Mouse (Mus musculus) limb, embryonic 13.5 days (tissue): Measurements from ENCODE around the gene Ensa. TPM values are rescaled to one million over a fixed set of nuclear protein-coding genes. Genes with fewer than 3 reads are reported as not detected.

Experiments
- ATAC-seq: fragments of 200-750 bp; cut with Nextera tagmentation; 2 replicates; pipeline ENCODE4 v1.8.0; 2017; ENCODE audit warnings: low read depth, moderate number of reproducible peaks, moderate TSS enrichment; ENCODE audit not compliant: low FRiP score
- H3K27ac ChIP-seq: fragments of 300-500 bp; sonication (generic); 2 replicates; pipeline ENCODE4 v1.5.1; 2015; ENCODE audit warnings: inconsistent platforms, mild to moderate bottlenecking, moderate library complexity
- H3K27me3 ChIP-seq: fragments of 300-500 bp; sonication (generic); 2 replicates; pipeline ENCODE4 v1.6.1; 2015; ENCODE audit warnings: mild to moderate bottlenecking, inconsistent platforms
- H3K36me3 ChIP-seq: fragments of 300-500 bp; sonication (generic); 2 replicates; pipeline ENCODE4 v1.6.1; 2015; ENCODE audit warnings: inconsistent platforms, mild to moderate bottlenecking, moderate library complexity
- H3K4me1 ChIP-seq: fragments of 300-500 bp; sonication (generic); 2 replicates; pipeline ENCODE4 v1.6.1; 2015; ENCODE audit warnings: inconsistent platforms
- H3K4me2 ChIP-seq: fragments of 300-500 bp; sonication (generic); replicated peaks from 2 replicates; pipeline ENCODE4 v1.6.1; 2015; ENCODE audit warnings: inconsistent platforms, mild to moderate bottlenecking, moderate library complexity
- H3K4me3 ChIP-seq: fragments of 300-500 bp; sonication (generic); 2 replicates; pipeline ENCODE4 v1.5.1; 2015; ENCODE audit warnings: moderate library complexity, mild to moderate bottlenecking, inconsistent platforms
- H3K9ac ChIP-seq: fragments of 300-500 bp; sonication (generic); 2 replicates; pipeline ENCODE4 v1.6.1; 2015; ENCODE audit warnings: mild to moderate bottlenecking, inconsistent platforms
- H3K9me3 ChIP-seq: fragments of 300-500 bp; sonication (generic); 2 replicates; pipeline ENCODE4 v1.6.1; 2016; ENCODE audit warnings: inconsistent platforms
- WGBS: fragments of 180-500 bp; shearing (Covaris S2); methylation state at CpG from one replicate; pipeline ENCODE4 v1.1.7; 2015; 5-methylcytosine and 5-hydroxymethylcytosine counted together
- polyA plus RNA-seq: library from polyadenylated mRNA; unstranded; fragments of >200 nt; fragmentation: Nextera tagmentation; extraction: Ambion mirVana; gene quantifications from 2 replicates; pipeline ENCODE4 v1.2.1, GENCODE M21; 2015

The Ensa gene
- polyA plus RNA-seq, 1 experiment from 2014 or later = 86.8 TPM

- H3K27ac ChIP-seq = no peak overlapping the region
- 60% methylated on average over 15 of the region's 15 CpGs for WGBS
Measured at GRCm38 (mm10) chr3:95676745-95677419, 52.1 kb downstream of the Ensa start.

GRCm38 (mm10) chr3:95677420-95678090 is 52.8 kb downstream of the Ensa start:
- H3K9me3 ChIP-seq = no peaks in the 10 kb centered on the region
- H3K36me3 ChIP-seq = peaks cover 21% of the 10 kb centered on the region
- no peak overlapping the region for H3K9ac ChIP-seq
- H3K4me3 ChIP-seq = no peak overlapping the region
- no peaks in the 10 kb centered on the region for H3K27me3 ChIP-seq
- no peak for ATAC-seq
- H3K4me1 ChIP-seq = peaks cover 53% of the 10 kb centered on the region
- no peak overlapping the region for H3K4me2 ChIP-seq
- WGBS = 80% methylated on average over 19 of the region's 19 CpGs
- H3K27ac ChIP-seq = no peak overlapping the region; the same call in 1 of the 2 replicates

More at GRCm38 (mm10) chr3:95676745-95677419, 52.1 kb downstream of the Ensa start:
- no peak overlapping the region for H3K4me3 ChIP-seq
- no peak overlapping the region for H3K9ac ChIP-seq
- H3K9me3 ChIP-seq = no peaks in the 10 kb centered on the region
- peaks cover 21% of the 10 kb centered on the region for H3K36me3 ChIP-seq
- no peak overlapping the region for H3K4me2 ChIP-seq
- H3K27me3 ChIP-seq = no peaks in the 10 kb centered on the region
- no peak for ATAC-seq
- peaks cover 60% of the 10 kb centered on the region for H3K4me1 ChIP-seq

GRCm38 (mm10) chr3:95679551-95679950 is 54.8 kb downstream of the Ensa start:
- H3K4me1 ChIP-seq = peaks cover 40% of the 10 kb centered on the region

GRCm38 (mm10) chr3:95680673-95681072 is 55.9 kb downstream of the Ensa start:
- no peak overlapping the region for H3K4me2 ChIP-seq
- no peak overlapping the region for H3K4me3 ChIP-seq
- H3K4me1 ChIP-seq = peaks cover 28% of the 10 kb centered on the region
- peaks cover 21% of the 10 kb centered on the region for H3K36me3 ChIP-seq
- 84% methylated on average over 6 of the region's 6 CpGs for WGBS
- H3K27me3 ChIP-seq = no peaks in the 10 kb centered on the region
- H3K9me3 ChIP-seq = no peaks in the 10 kb centered on the region
- no peak for ATAC-seq
- no peak overlapping the region for H3K27ac ChIP-seq
- H3K9ac ChIP-seq = no peak overlapping the region

More at GRCm38 (mm10) chr3:95679551-95679950, 54.8 kb downstream of the Ensa start:
- H3K9ac ChIP-seq = no peak overlapping the region
- no peak overlapping the region for H3K27ac ChIP-seq
- no peaks in the 10 kb centered on the region for H3K27me3 ChIP-seq
- peaks cover 21% of the 10 kb centered on the region for H3K36me3 ChIP-seq
- no peak overlapping the region for H3K4me2 ChIP-seq
- H3K4me3 ChIP-seq = no peak overlapping the region
- no peak for ATAC-seq
- 90% methylated on average over 8 of the region's 8 CpGs for WGBS
- H3K9me3 ChIP-seq = no peaks in the 10 kb centered on the region

- 27% methylated on average over 11 of the region's 11 CpGs for WGBS
- Histone ChIP-seq H3K4me1 (peaks cover 25% of the 10 kb centered on the region), H3K9me3 (no peaks in the 10 kb centered on the region), H3K27ac (no peak overlapping the region), H3K27me3 (no peaks in the 10 kb centered on the region), H3K4me3 (no peak overlapping the region), H3K36me3 (peaks cover 21% of the 10 kb centered on the region), H3K4me2 (no peak overlapping the region), H3K9ac (peak overlapping the region; percentile 1; the same call in 1 of the 2 replicates)
- ATAC-seq = no peak
Measured at GRCm38 (mm10) chr3:95681365-95681764, 56.6 kb downstream of the Ensa start.

Other genes with a start within 250 kb of the Ensa start
- gene 4930558C23Rik, start 222.2 kb upstream of the Ensa start, polyA plus RNA-seq = 0.28 TPM in 1 of 2 replicates, not detected in the other
- gene Arnt, start 190.6 kb upstream of the Ensa start, polyA plus RNA-seq = 53.5 and 56.1 TPM in 2 replicates
- gene Ctsk, start 125.7 kb upstream of the Ensa start, polyA plus RNA-seq = 32.7 and 37.8 TPM in 2 replicates
- gene Ctss, start 98.2 kb upstream of the Ensa start, polyA plus RNA-seq = 12.0 and 14.4 TPM in 2 replicates
- gene Hormad1, start 65.3 kb upstream of the Ensa start, polyA plus RNA-seq = not detected in 2 replicates
- 32.3 and 33.6 TPM in 2 replicates for gene Golph3l, start 36.1 kb upstream of the Ensa start, polyA plus RNA-seq
- 42.3 and 43.4 TPM in 2 replicates for gene Mcl1, start 33.8 kb downstream of the Ensa start, polyA plus RNA-seq
- gene Adamtsl4, start 62.9 kb downstream of the Ensa start, polyA plus RNA-seq = 2.7 and 4.1 TPM in 2 replicates
- 4.8 and 6.0 TPM in 2 replicates for gene Ecm1, start 114.6 kb downstream of the Ensa start, polyA plus RNA-seq
- gene Tars2, start 135.2 kb downstream of the Ensa start, polyA plus RNA-seq = 47.6 and 47.8 TPM in 2 replicates
- gene Rprd2, start 193.9 kb downstream of the Ensa start, polyA plus RNA-seq = 22.3 and 24.5 TPM in 2 replicates
- gene Prpf3, start 230.9 kb downstream of the Ensa start, polyA plus RNA-seq = 52.3 and 62.3 TPM in 2 replicates
- 311 and 318 TPM in 2 replicates for gene Mrps21, start 246.5 kb downstream of the Ensa start, polyA plus RNA-seq